ENCODE assay signal across 8 mouse cellular contexts in the genomic region with DNA sequence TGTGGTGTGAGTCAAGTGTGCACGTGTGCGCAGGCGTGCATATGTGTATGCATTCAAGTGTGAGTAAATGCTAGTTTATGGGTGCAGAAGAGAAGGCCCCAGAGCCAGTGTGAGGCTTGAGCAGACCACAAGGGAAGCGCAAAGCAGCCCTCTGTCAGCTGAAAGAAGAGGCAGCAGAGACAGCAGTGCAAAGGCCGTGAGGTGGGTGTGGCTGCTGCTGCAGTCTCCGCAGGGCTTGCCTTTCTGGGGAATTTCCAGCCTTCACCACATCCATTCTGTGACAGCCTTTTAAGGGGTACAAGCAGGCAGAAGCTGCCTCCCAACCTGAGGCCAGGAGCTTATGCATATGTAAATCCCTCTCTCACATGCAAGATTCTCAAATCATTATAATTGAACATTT.
A peak's percentile ranks its signal among the peaks of the same experiment; 100 is the strongest.
DNase-seq lines count a peak whose midpoint lies in the region; ATAC-seq and TF ChIP-seq lines count a peak whose summit lies in the region.

No protein-coding gene starts in this region.

- no peak for TF ChIP-seq EP300 in liver, postnatal 0 days (IDR thresholded peaks at IDR 0.05; ENCODE audit: low read depth)

- H3K4me2 ChIP-seq in liver, postnatal 0 days (ENCODE audit: low read depth, low read length) = no peak overlapping the region
- H3K4me2 ChIP-seq in hindbrain, embryonic 15.5 days = no peak overlapping the region
- no peak overlapping the region for H3K4me2 ChIP-seq in neural tube, embryonic 15.5 days

- no peaks in the 10 kb centered on the region for H3K9me3 ChIP-seq in liver, postnatal 0 days (ENCODE audit: low read length)
- no peaks in the 10 kb centered on the region for H3K9me3 ChIP-seq in hindbrain, embryonic 15.5 days
- H3K9me3 ChIP-seq in neural tube, embryonic 15.5 days (replicated peaks) = no peaks in the 10 kb centered on the region

- no peaks in the 10 kb centered on the region for H3K4me1 ChIP-seq in liver, postnatal 0 days (ENCODE audit: insufficient read depth)
- peaks cover 35% of the 10 kb centered on the region for H3K4me1 ChIP-seq in hindbrain, embryonic 15.5 days (replicated peaks)
- H3K4me1 ChIP-seq in neural tube, embryonic 15.5 days = peaks cover 21% of the 10 kb centered on the region

- no peak overlapping the region for H3K27ac ChIP-seq in liver, postnatal 0 days (ENCODE audit: low read depth)
- H3K27ac ChIP-seq in hindbrain, embryonic 15.5 days (replicated peaks) = peak overlapping the region; percentile 69
- 0 out of 2 replicates have a peak overlapping the region, but pooled peaks have one; percentile 23 for H3K27ac ChIP-seq in neural tube, embryonic 15.5 days (replicated peaks)

- no peak overlapping the region for H3K9ac ChIP-seq in liver, postnatal 0 days (replicated peaks)
- H3K9ac ChIP-seq in hindbrain, embryonic 15.5 days = no peak overlapping the region
- H3K9ac ChIP-seq in neural tube, embryonic 15.5 days (replicated peaks) = no peak overlapping the region

- H3K27me3 ChIP-seq in liver, postnatal 0 days (ENCODE audit: insufficient read depth, low read length) = no peaks in the 10 kb centered on the region
- H3K27me3 ChIP-seq in hindbrain, embryonic 15.5 days = no peaks in the 10 kb centered on the region
- H3K27me3 ChIP-seq in neural tube, embryonic 15.5 days (replicated peaks) = no peaks in the 10 kb centered on the region

- TF ChIP-seq CTCF in liver, postnatal 0 days (IDR thresholded peaks at IDR 0.05; ENCODE audit: low read depth) = no peak

- no peak for ATAC-seq in liver, postnatal 0 days
- ATAC-seq in hindbrain, embryonic 15.5 days (ENCODE audit: low FRiP score, low read depth) = no peak
- no peak for ATAC-seq in neural tube, embryonic 15.5 days (ENCODE audit: low FRiP score)

- DNase-seq in adrenal gland, adult 2 months = peak; percentile 23
- no peak for DNase-seq in adrenal gland, postnatal 25 days
- DNase-seq in liver = peak; percentile 10
- DNase-seq in liver, postnatal 0 days = no peak
- DNase-seq in left cerebral cortex, postnatal 4 days = no peak
- DNase-seq in gastrocnemius, adult 8-10 months (ENCODE audit: low spot score in 2 of 2) = no peak

- H3K36me3 ChIP-seq in liver, postnatal 0 days (replicated peaks; ENCODE audit: insufficient read depth, low read length) = no peaks in the 10 kb centered on the region
- no peaks in the 10 kb centered on the region for H3K36me3 ChIP-seq in hindbrain, embryonic 15.5 days
- H3K36me3 ChIP-seq in neural tube, embryonic 15.5 days = no peaks in the 10 kb centered on the region

- intact Hi-C loops in left cerebral cortex, postnatal 4 days (cut with DNase I) = no loop called here

- no peak overlapping the region for H3K4me3 ChIP-seq in liver, postnatal 0 days (ENCODE audit: low read depth, low read length)
- H3K4me3 ChIP-seq in hindbrain, embryonic 15.5 days = no peak overlapping the region
- no peak overlapping the region for H3K4me3 ChIP-seq in neural tube, embryonic 15.5 days (replicated peaks)

- WGBS in liver, postnatal 0 days (ENCODE audit: insufficient replicate concordance) = 57% methylated on average over 6 of the region's 6 CpGs
- 58% methylated on average over 6 of the region's 6 CpGs for WGBS in hindbrain, embryonic 15.5 days
- 54% methylated on average over 6 of the region's 6 CpGs for WGBS in neural tube, embryonic 15.5 days

Comparison
In these comparisons a context has a peak if more than half of its experiments do, and no peak if none do; other contexts are left out.
1. DNase-seq: peak in adrenal gland, adult 2 months (single experiment) and liver (single experiment); none in adrenal gland, postnatal 25 days (single experiment), liver, postnatal 0 days (single experiment), left cerebral cortex, postnatal 4 days (single experiment) and gastrocnemius, adult 8-10 months (0 of 2).